8 mouse cellular contexts compared by ENCODE assay signal in the genomic region with DNA sequence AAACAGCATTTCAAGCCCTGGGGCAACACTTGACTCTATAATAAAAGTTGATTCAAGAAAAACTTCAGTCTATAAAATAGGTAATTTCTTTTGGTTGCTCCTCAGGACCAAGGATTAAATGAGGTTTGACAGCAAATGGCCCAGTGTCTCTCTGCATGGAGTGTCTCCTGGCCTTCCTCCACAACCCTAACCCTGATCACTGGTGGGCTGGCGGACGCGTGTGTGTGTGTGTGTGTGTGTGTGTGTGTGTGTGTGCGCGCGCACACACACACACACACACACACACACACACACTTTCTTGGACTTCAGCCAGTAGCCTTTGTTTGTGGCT. TPM values are rescaled to one million over a fixed set of nuclear protein-coding genes. Genes with fewer than 3 reads are reported as not detected.
DNase-seq lines count a peak whose midpoint lies in the region; ATAC-seq and TF ChIP-seq lines count a peak whose summit lies in the region.
"Had no signal": no experiment of that assay in that cellular context is flagged by ENCODE, and none has a peak within 500 bp of the region (broad histone marks: within the 10 kb centered on the region; RNA-seq: fewer than 3 reads in every experiment).

No protein-coding gene starts in this region.

- DNase-seq in neural tube, embryonic 11.5 days (ENCODE audit: low spot score): peak; percentile 59
- no peak for DNase-seq in neural tube, embryonic 10.5 days (ENCODE audit: extremely low spot score, low spot score)
- DNase-seq in liver, postnatal 0 days: no peak
- DNase-seq in cerebellum, adult 2 months: no peak
- DNase-seq in adrenal gland, postnatal 4 days (ENCODE audit: low spot score in 2 of 2): no peak
- DNase-seq in frontal cortex, postnatal 25 days (ENCODE audit: low spot score in 2 of 2): no peak

- peak overlapping the region; percentile 81 for H3K9ac ChIP-seq in neural tube, embryonic 11.5 days (ENCODE audit: low read length)
- H3K9ac ChIP-seq in hindbrain, embryonic 12.5 days: peak overlapping the region; percentile 70
- no peak overlapping the region for H3K9ac ChIP-seq in liver, postnatal 0 days (replicated peaks)

- no peak overlapping the region for H3K27ac ChIP-seq in neural tube, embryonic 11.5 days (ENCODE audit: low read depth, low read length)
- H3K27ac ChIP-seq in hindbrain, embryonic 12.5 days: 0 out of 2 replicates have a peak overlapping the region, but pooled peaks have one; percentile 60
- H3K27ac ChIP-seq in liver, postnatal 0 days (ENCODE audit: low read depth): no peak overlapping the region
- H3K27ac ChIP-seq in cerebellum, adult 2 months (ENCODE audit: insufficient read depth, low read length): no peak overlapping the region
- H3K27ac ChIP-seq: macrophage had no signal

- no peaks in the 10 kb centered on the region for H3K27me3 ChIP-seq in neural tube, embryonic 11.5 days (ENCODE audit: control insufficient read depth, insufficient read depth, low read length)
- no peaks in the 10 kb centered on the region for H3K27me3 ChIP-seq in hindbrain, embryonic 12.5 days
- H3K27me3 ChIP-seq in liver, postnatal 0 days (ENCODE audit: insufficient read depth, low read length): peaks cover 23% of the 10 kb centered on the region
- H3K27me3 ChIP-seq in cerebellum, adult 2 months (ENCODE audit: control insufficient read depth, insufficient read depth, low read length): no peaks in the 10 kb centered on the region; the same call in 1 of the 2 replicates

- H3K4me3 ChIP-seq in neural tube, embryonic 11.5 days (ENCODE audit: low read depth, low read length): peak overlapping the region; percentile 63
- peak overlapping the region; percentile 58 for H3K4me3 ChIP-seq in hindbrain, embryonic 12.5 days
- H3K4me3 ChIP-seq in liver, postnatal 0 days (ENCODE audit: low read depth, low read length): peak overlapping the region; percentile 47; the same call in 1 of the 2 replicates
- H3K4me3 ChIP-seq in cerebellum, adult 2 months (replicated peaks; ENCODE audit: insufficient read depth, low read depth, low read length): no peak overlapping the region

- peaks cover 12% of the 10 kb centered on the region for H3K4me1 ChIP-seq in neural tube, embryonic 11.5 days (ENCODE audit: control insufficient read depth, insufficient read depth, low read length)
- H3K4me1 ChIP-seq in hindbrain, embryonic 12.5 days: peaks cover 24% of the 10 kb centered on the region
- H3K4me1 ChIP-seq in liver, postnatal 0 days (ENCODE audit: insufficient read depth): 0 out of 2 replicates have a peak, but pooled peaks cover 2% of the 10 kb centered on the region
- peaks cover 4% of the 10 kb centered on the region; the same call in 1 of the 2 replicates for H3K4me1 ChIP-seq in cerebellum, adult 2 months (ENCODE audit: control insufficient read depth, insufficient read depth, low read length)

- TF ChIP-seq CTCF in liver, postnatal 0 days (IDR thresholded peaks at IDR 0.05; ENCODE audit: low read depth): no peak
- TF ChIP-seq CTCF in cerebellum, adult 2 months (IDR thresholded peaks at IDR 0.05; ENCODE audit: borderline replicate concordance, insufficient read depth, low read depth, low read length): no peak

- ATAC-seq in neural tube, embryonic 11.5 days (ENCODE audit: insufficient read depth, low FRiP score, low TSS enrichment): peak; percentile 29
- ATAC-seq in hindbrain, embryonic 12.5 days (ENCODE audit: low FRiP score): peak; percentile 21
- no peak for ATAC-seq in liver, postnatal 0 days

- no peak for TF ChIP-seq POLR2A in cerebellum, adult 2 months (IDR thresholded peaks at IDR 0.05; ENCODE audit: borderline replicate concordance, insufficient read depth, low read length)

- no peak for TF ChIP-seq EP300 in liver, postnatal 0 days (IDR thresholded peaks at IDR 0.05; ENCODE audit: low read depth)

- WGBS in neural tube, embryonic 11.5 days: 1% methylated on average over 6 of the region's 6 CpGs
- WGBS in hindbrain, embryonic 12.5 days: 8% methylated on average over 2 of the region's 6 CpGs
- 33% methylated on average over 3 of the region's 6 CpGs for WGBS in liver, postnatal 0 days (ENCODE audit: insufficient replicate concordance)
- WGBS in cerebellum, adult 2 months: 14% methylated on average over 6 of the region's 6 CpGs

- no peaks in the 10 kb centered on the region for H3K36me3 ChIP-seq in neural tube, embryonic 11.5 days (ENCODE audit: control insufficient read depth, insufficient read depth, low read length)
- H3K36me3 ChIP-seq in hindbrain, embryonic 12.5 days: no peaks in the 10 kb centered on the region
- no peaks in the 10 kb centered on the region for H3K36me3 ChIP-seq in liver, postnatal 0 days (replicated peaks; ENCODE audit: insufficient read depth, low read length)

- peak overlapping the region; percentile 90 for H3K4me2 ChIP-seq in neural tube, embryonic 11.5 days (ENCODE audit: low read depth)
- peak overlapping the region; percentile 76 for H3K4me2 ChIP-seq in hindbrain, embryonic 12.5 days (replicated peaks)
- H3K4me2 ChIP-seq in liver, postnatal 0 days (ENCODE audit: low read depth, low read length): peak overlapping the region; percentile 82

- no peaks in the 10 kb centered on the region for H3K9me3 ChIP-seq in neural tube, embryonic 11.5 days (ENCODE audit: control insufficient read depth, low read length)
- no peaks in the 10 kb centered on the region for H3K9me3 ChIP-seq in hindbrain, embryonic 12.5 days (replicated peaks)
- no peaks in the 10 kb centered on the region for H3K9me3 ChIP-seq in liver, postnatal 0 days (ENCODE audit: low read length)

RNA-seq across cellular contexts. Expression of a gene that starts 0.8 kb away (rescaled TPM):
- polyA plus RNA-seq in neural tube, embryonic 11.5 days (2014; fragmentation: Nextera tagmentation; extraction: Ambion mirVana): 6.6 and 10.0 TPM in 2 replicates
- 4.5 and 6.5 TPM in 2 replicates for polyA plus RNA-seq in hindbrain, embryonic 12.5 days (2016; fragmentation: Nextera tagmentation; extraction: Ambion mirVana)
- polyA plus RNA-seq in liver, postnatal 0 days (2015; fragmentation: Nextera tagmentation; extraction: Ambion mirVana): 0.12 and 0.22 TPM in 2 replicates
- polyA plus RNA-seq in cerebellum, adult 2 months (2012; rRNA removed): 1.1 and 1.4 TPM in 2 replicates
- total RNA-seq in adrenal gland, postnatal 4 days (2021): 10 to 100 TPM; 62.1 to 69.5 TPM

RNA-seq across cellular contexts. Expression of a gene that starts 10.9 kb away (rescaled TPM):
- polyA plus RNA-seq in neural tube, embryonic 11.5 days (2014; fragmentation: Nextera tagmentation; extraction: Ambion mirVana): 71.8 and 73.9 TPM in 2 replicates
- 65.9 and 75.6 TPM in 2 replicates for polyA plus RNA-seq in hindbrain, embryonic 12.5 days (2016; fragmentation: Nextera tagmentation; extraction: Ambion mirVana)
- polyA plus RNA-seq in liver, postnatal 0 days (2015; fragmentation: Nextera tagmentation; extraction: Ambion mirVana): 9.0 and 9.2 TPM in 2 replicates
- 54.6 and 62.2 TPM in 2 replicates for polyA plus RNA-seq in cerebellum, adult 2 months (2012; rRNA removed)
- 10 to 100 TPM; 37.2 to 41.4 TPM for total RNA-seq in adrenal gland, postnatal 4 days (2021)
